Mouse (Mus musculus) embryonic facial prominence, embryonic 15.5 days (tissue): ENCODE measurements around the gene BC107364. TPM values are rescaled to one million over a fixed set of nuclear protein-coding genes. Genes with fewer than 3 reads are reported as not detected.
A peak's percentile ranks its signal among the peaks of the same experiment; 100 is the strongest.
"Not testable (repeated sequence)": the region's sequence is repeated elsewhere in the genome, so short reads cannot be mapped to it uniquely, and the experiment has no call there.

ENCODE experiments used
- ATAC-seq: fragments of 200-750 bp; cut with Nextera tagmentation; 2 replicates; pipeline ENCODE4 v1.8.0; 2017; ENCODE audit warnings: low read depth, moderate TSS enrichment; ENCODE audit not compliant: insufficient number of reproducible peaks, low FRiP score, low TSS enrichment
- H3K27ac ChIP-seq: fragments of 300-500 bp; sonication (generic); replicated peaks from 2 replicates; pipeline ENCODE4 v1.5.1; 2015; ENCODE audit warnings: mild to moderate bottlenecking, inconsistent platforms
- H3K27me3 ChIP-seq: fragments of 300-500 bp; sonication (generic); 2 replicates; pipeline ENCODE4 v1.6.1; 2015; ENCODE audit warnings: inconsistent platforms
- H3K36me3 ChIP-seq: fragments of 300-500 bp; sonication (generic); 2 replicates; pipeline ENCODE4 v1.6.1; 2015; ENCODE audit warnings: mild to moderate bottlenecking, inconsistent platforms
- H3K4me1 ChIP-seq: fragments of 300-500 bp; sonication (generic); 2 replicates; pipeline ENCODE4 v1.6.1; 2015; ENCODE audit warnings: inconsistent platforms
- H3K4me2 ChIP-seq: fragments of 300-500 bp; sonication (generic); replicated peaks from 2 replicates; pipeline ENCODE4 v1.6.1; 2015; ENCODE audit warnings: mild to moderate bottlenecking, inconsistent platforms
- H3K4me3 ChIP-seq: fragments of 300-500 bp; sonication (generic); replicated peaks from 2 replicates; pipeline ENCODE4 v1.5.1; 2015; ENCODE audit warnings: mild to moderate bottlenecking, inconsistent platforms
- H3K9ac ChIP-seq: fragments of 300-500 bp; sonication (generic); 2 replicates; pipeline ENCODE4 v1.6.1; 2015; ENCODE audit warnings: inconsistent platforms
- H3K9me3 ChIP-seq: fragments of 300-500 bp; sonication (generic); replicated peaks from 2 replicates; pipeline ENCODE4 v1.6.1; 2016; ENCODE audit warnings: inconsistent platforms
- WGBS: fragments of 180-500 bp; shearing (Covaris S2); methylation state at CpG from one replicate; pipeline ENCODE4 v1.1.7; 2015; 5-methylcytosine and 5-hydroxymethylcytosine counted together
- polyA plus RNA-seq: library from polyadenylated mRNA; unstranded; fragments of >200 nt; fragmentation: Nextera tagmentation; extraction: Ambion mirVana; gene quantifications from 2 replicates; pipeline ENCODE4 v1.2.1, GENCODE M21; 2015

The BC107364 gene
- polyA plus RNA-seq = 0.31 TPM in 1 of 2 replicates, not detected in the other

DNA sequence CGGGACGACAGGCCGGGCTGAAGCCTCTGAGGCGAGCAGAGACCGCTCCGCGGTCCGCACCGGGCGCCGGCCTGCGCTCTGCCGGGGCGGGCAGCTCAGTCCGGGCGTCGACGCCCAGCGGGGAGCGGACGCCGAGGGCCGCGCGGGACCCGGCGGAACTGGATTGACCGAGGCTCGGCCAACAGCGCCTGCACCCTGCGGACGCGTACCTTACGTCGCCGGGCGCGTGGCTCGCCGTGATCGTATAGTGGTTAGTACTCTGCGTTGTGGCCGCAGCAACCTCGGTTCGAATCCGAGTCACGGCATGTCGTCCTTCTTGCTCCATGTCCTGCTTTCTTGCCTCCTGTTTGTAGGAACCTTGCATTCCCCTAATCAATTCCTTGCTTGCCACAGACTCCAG, at the start of gene BC107364:
TSS of gene BC107364 (minus strand) at position 45 of the 400 bp plus-strand sequence.
- not testable (repeated sequence) for H3K4me2 ChIP-seq, H3K4me1 ChIP-seq, H3K27ac ChIP-seq, H3K4me3 ChIP-seq, H3K9ac ChIP-seq, H3K9me3 ChIP-seq, H3K36me3 ChIP-seq
- peak; percentile 21; the same call in 1 of the 2 replicates for ATAC-seq
- WGBS = no CpG with 5 or more reads among the region's 48 CpGs
- H3K27me3 ChIP-seq = peaks cover 12% of the 10 kb centered on the region

DNA sequence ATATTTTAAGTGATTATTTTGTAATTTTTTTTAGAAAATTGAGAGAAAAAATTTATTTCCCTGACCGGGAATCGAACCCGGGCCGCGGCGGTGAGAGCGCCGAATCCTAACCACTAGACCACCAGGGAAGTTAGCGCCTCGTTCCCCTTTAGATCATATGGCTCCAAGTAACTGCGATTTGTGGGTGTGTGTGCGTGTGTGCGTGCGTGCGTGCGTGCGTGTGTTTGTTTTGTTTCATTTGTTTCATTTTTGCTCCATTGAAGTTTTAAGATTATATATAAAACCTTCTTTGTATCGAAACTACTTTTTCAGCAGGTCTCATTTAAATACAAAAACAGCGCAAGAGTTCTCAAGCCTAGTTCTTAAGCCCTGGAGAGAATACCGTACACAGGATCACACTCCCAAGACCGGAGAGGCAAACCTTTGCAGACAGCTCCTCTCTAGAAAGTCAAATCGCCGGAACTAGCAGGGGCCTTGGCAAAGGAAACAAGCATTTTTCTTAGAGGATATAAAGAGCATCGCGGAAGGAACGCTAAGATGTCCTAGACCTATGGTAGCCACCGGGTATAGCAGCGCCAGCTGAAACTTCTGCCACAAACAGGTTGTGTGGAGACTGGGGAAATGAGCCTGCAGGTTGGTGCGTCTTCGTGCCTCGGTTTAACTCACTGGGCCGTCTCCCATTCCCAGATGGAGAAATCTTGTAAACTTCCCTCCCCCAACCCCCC, 49.4 kb upstream of the BC107364 start:
- peak; percentile 81 for ATAC-seq
- Histone ChIP-seq H3K4me3 (peak overlapping the region; percentile 80), H3K9ac (peak overlapping the region; percentile 51), H3K4me2 (peak overlapping the region; percentile 77), H3K4me1 (peaks cover 9% of the 10 kb centered on the region; the same call in 1 of the 2 replicates), H3K9me3 (no peaks in the 10 kb centered on the region), H3K27ac (peak overlapping the region; percentile 92), H3K36me3 (no peaks in the 10 kb centered on the region), H3K27me3 (no peaks in the 10 kb centered on the region)
- WGBS = under 1% methylated on average over 32 of the region's 32 CpGs

DNA sequence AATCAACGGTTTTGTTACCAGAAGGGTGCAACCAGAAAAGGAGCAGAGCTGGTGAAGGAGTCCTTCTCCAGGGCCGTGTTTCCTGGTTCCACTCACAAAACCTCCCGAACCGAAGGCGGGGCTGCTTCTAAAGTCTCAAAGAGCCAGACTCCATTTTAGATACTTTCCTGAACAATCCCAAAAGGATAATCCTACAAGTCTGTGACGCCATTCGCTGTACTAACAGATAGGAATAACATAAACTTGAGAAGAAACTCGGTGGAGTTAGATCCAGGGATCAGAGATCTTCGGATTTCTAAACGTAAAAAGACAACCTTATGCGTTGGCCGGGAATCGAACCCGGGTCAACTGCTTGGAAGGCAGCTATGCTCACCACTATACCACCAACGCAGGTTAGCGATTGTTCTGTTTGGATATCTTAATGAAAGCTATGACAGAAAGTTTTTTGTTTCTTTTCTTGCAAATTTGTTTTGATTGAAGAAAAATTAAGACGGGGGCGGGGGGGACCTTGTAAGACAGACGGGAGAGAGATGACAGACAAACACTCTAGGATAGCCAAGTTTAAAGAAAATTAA, 48.7 kb upstream of the BC107364 start:
- WGBS = under 1% methylated on average over 19 of the region's 19 CpGs
- Histone ChIP-seq H3K27ac (peak overlapping the region; percentile 92), H3K4me2 (peak overlapping the region; percentile 63), H3K36me3 (no peaks in the 10 kb centered on the region), H3K9me3 (no peaks in the 10 kb centered on the region), H3K27me3 (no peaks in the 10 kb centered on the region), H3K4me3 (peak overlapping the region; percentile 80), H3K9ac (peak overlapping the region; percentile 70), H3K4me1 (peaks cover 9% of the 10 kb centered on the region; the same call in 1 of the 2 replicates)
- peak; percentile 74 for ATAC-seq

DNA sequence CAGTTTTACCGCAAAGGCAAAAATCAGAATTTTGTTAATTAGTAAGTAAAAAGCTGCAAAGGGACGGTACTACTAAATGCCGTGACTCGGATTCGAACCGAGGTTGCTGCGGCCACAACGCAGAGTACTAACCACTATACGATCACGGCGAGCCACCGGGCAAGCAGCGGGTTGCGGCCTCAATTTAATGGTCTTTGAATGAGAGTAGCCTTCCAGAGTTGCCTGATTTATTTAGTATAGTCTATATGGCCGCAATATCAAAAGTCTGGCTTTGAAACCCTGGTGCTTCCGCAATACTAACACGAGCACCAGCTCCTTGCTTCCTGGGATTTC, 48.1 kb upstream of the BC107364 start:
- ATAC-seq = peak; percentile 83
- WGBS = under 1% methylated on average over 17 of the region's 17 CpGs

DNA sequence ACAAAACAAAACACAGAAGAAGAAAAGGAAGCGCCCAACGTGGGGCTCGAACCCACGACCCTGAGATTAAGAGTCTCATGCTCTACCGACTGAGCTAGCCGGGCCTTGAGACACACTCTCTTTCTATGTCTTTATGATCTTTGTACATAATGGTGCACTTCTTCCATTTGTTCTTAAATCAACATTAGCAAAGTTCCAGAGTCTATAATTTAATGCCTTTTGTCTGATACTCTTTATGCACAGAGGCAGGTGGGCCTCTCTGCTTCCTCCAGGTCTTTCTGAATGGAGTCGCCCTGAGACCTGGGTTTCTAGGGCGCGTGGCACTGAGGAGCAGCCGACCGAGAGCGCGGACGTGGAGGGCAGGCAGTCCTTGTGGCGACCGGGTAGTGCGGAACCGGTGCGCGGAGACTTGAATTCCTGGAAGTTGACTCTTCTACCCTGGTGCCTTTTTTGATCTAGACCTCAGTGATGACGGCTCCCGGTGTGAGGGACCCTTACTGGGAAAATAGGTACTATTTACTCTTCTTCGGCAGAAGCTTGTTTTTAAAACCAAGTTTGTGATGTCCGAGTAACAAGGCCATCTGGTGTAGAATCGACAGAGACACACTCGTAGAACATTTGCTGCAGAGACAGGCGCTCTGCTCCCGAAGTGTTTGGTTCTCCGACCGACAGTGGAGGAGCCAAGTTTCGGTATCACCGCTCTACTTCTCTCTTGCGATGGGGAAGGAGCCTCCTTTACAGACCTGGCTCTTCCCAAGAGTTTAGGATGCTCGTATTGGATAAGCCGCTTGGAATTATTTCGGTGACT, 47.6 kb upstream of the BC107364 start:
- Histone ChIP-seq H3K36me3 (no peaks in the 10 kb centered on the region), H3K9me3 (no peaks in the 10 kb centered on the region), H3K27ac (peak overlapping the region; percentile 92), H3K9ac (peak overlapping the region; percentile 62), H3K4me3 (peak overlapping the region; percentile 80), H3K4me2 (peak overlapping the region; percentile 63), H3K4me1 (peaks cover 9% of the 10 kb centered on the region; the same call in 1 of the 2 replicates), H3K27me3 (no peaks in the 10 kb centered on the region)
- peak; percentile 41; the same call in 1 of the 2 replicates for ATAC-seq
- WGBS = under 1% methylated on average over 36 of the region's 36 CpGs

More for the DNA sequence above, 48.1 kb upstream of the BC107364 start:
- Histone ChIP-seq H3K4me1 (peaks cover 9% of the 10 kb centered on the region; the same call in 1 of the 2 replicates), H3K4me2 (peak overlapping the region; percentile 63), H3K36me3 (no peaks in the 10 kb centered on the region), H3K9me3 (no peaks in the 10 kb centered on the region), H3K27ac (peak overlapping the region; percentile 92), H3K4me3 (peak overlapping the region; percentile 80), H3K27me3 (no peaks in the 10 kb centered on the region), H3K9ac (peak overlapping the region; percentile 70)

DNA sequence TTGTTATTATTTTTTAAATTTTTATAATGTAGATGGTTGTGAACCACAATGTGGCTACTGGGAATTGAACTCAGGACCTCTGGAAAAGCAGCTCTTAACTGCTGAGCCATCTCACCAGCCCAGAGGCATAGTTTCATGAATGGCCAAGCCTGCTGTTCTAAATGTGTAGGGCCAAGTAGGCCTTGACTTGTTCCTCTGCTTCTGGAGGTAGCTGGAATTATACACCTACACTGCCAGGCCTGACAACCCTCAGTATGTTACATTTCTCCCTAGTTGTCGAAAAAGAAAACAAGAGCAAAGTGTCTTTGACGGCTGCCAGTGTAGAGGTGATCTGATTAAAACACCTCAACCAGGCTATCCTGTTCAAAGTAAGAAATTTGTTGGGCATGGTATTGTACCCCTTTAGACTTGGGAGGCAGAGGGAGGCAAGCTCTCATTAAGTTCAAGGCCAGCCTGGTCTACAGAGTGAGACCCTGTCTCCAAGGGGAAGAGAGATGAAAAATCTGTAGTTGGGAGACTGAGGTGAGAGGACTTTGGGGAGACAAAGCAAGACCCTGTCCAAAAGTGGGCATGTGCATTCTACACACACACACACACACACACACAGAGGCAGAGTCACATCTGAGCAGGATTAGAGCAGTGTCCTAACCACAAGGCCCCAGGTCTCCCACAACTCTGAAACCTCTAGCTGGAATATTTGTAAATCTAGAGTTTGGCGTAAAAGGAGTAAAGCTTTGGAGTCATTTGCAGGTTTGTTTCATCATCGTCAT, 46.6 kb upstream of the BC107364 start:
- Histone ChIP-seq H3K4me2 (peak overlapping the region; percentile 63; the same call in 1 of the 2 replicates), H3K27ac (0 out of 2 replicates have a peak overlapping the region, but pooled peaks have one; percentile 11), H3K9ac (no peak overlapping the region), H3K9me3 (no peaks in the 10 kb centered on the region), H3K4me1 (peaks cover 9% of the 10 kb centered on the region; the same call in 1 of the 2 replicates), H3K4me3 (peak overlapping the region; percentile 80), H3K36me3 (no peaks in the 10 kb centered on the region), H3K27me3 (no peaks in the 10 kb centered on the region)
- no peak for ATAC-seq
- 81% methylated on average over 4 of the region's 4 CpGs for WGBS

DNA sequence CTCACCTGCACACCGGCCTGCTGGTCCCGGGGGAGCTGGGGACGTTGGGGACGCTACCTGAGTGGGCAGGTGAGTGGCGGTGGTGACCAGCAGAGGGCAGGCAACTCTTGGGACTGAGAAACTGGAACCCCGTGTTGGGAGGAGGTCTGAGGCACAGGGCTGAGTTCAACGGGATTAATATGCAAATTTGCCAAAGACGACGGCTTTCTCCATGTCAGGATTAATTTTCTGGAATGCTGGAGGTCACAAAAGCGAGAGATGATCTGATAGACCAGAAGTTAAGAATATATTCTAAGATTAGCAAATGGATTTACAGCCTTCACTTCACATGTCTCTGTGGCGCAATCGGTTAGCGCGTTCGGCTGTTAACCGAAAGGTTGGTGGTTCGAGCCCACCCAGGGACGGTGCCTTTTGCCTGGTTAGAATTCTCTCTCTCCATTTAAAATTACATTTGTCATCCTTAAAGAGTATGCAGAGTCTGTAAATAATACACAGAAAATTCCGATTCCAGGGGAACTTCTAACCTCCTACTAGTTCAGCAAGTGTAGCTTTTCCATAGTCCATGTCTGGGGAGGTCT, 45.4 kb upstream of the BC107364 start:
- ATAC-seq = 0 out of 2 replicates have a peak, but pooled peaks have one; percentile 12

DNA sequence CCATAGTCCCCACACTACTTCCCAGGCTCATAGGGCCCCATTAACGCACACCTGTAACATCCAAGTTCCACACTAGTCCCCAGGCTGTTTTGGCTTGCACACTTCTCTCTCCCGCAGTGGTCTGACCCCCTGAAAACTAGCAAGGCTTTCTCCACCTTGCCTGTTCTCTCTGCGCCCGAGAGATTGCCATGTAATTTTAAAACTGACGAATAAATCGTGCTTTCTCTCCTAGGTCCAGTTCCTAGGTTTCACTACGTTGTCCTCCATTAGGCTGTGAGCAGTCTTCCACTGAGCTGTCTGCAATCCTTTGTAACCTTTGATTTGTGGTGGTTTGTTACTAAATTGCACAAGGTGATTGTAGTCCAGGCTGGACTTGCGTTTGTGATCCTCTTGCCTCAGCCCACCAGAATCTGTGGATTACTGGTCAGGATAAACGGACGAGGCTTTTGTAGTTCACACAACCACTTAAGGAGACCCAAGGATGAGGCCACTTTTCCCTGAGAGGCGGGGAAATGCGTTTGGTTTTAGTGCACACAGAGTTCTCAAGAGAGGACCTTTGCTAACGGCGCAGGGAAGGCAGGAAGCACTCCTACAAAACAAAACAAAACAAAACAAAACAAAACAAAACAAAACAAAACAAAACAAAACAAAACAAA, 44.6 kb upstream of the BC107364 start:
- not testable (repeated sequence) for ATAC-seq, H3K4me1 ChIP-seq, H3K27me3 ChIP-seq, H3K36me3 ChIP-seq, H3K9me3 ChIP-seq
- Histone ChIP-seq H3K4me3 (peak overlapping the region; percentile 61), H3K9ac (peak overlapping the region; percentile 28; the same call in 1 of the 2 replicates), H3K27ac (0 out of 2 replicates have a peak overlapping the region, but pooled peaks have one; percentile 28), H3K4me2 (peak overlapping the region; percentile 90)
- WGBS = 13% methylated on average over 14 of the region's 14 CpGs

More for the DNA sequence above, 45.4 kb upstream of the BC107364 start:
- H3K4me1 ChIP-seq = peaks cover 9% of the 10 kb centered on the region; the same call in 1 of the 2 replicates
- peak overlapping the region; percentile 28 for H3K9ac ChIP-seq
- H3K27ac ChIP-seq = peak overlapping the region; percentile 44; the same call in 1 of the 2 replicates
- no peaks in the 10 kb centered on the region for H3K27me3 ChIP-seq
- peak overlapping the region; percentile 90 for H3K4me2 ChIP-seq
- H3K36me3 ChIP-seq = no peaks in the 10 kb centered on the region
- under 1% methylated on average over 19 of the region's 19 CpGs for WGBS
- H3K4me3 ChIP-seq = peak overlapping the region; percentile 61
- no peaks in the 10 kb centered on the region for H3K9me3 ChIP-seq

DNA sequence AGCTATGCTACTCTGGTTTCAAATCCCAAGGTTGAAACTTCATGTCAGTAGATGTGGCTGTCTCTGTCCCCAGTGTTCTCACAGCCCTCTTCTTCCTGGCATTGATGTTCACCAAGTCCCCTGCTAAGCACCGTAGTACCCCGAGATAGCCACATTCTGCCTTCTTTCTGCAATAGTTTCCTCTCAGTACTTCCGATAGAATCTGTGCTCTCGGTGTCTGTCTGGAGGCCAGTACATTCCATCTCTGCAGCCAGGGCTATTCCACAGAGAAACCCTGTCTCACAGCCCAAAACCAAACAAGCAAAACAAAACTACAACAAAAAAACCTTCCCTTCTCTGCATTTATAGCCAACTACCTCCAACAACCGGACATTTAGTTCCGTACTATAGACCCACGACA, 44.1 kb upstream of the BC107364 start:
- Histone ChIP-seq H3K9me3 (no peaks in the 10 kb centered on the region), H3K4me1 (peaks cover 9% of the 10 kb centered on the region; the same call in 1 of the 2 replicates), H3K4me3 (no peak overlapping the region), H3K36me3 (no peaks in the 10 kb centered on the region), H3K27ac (no peak overlapping the region), H3K4me2 (no peak overlapping the region), H3K27me3 (no peaks in the 10 kb centered on the region), H3K9ac (no peak overlapping the region)
- no peak for ATAC-seq
- 58% methylated on average over 7 of the region's 7 CpGs for WGBS
